Mouse (Mus musculus): ENCODE data around the gene Mrgpre. TPM values are rescaled to one million over a fixed set of nuclear protein-coding genes. Genes with fewer than 3 reads are reported as not detected.

Gene Mrgpre
- total RNA-seq (2021), result 1 to 10 TPM; 1.8 to 2.3 TPM

DNA sequence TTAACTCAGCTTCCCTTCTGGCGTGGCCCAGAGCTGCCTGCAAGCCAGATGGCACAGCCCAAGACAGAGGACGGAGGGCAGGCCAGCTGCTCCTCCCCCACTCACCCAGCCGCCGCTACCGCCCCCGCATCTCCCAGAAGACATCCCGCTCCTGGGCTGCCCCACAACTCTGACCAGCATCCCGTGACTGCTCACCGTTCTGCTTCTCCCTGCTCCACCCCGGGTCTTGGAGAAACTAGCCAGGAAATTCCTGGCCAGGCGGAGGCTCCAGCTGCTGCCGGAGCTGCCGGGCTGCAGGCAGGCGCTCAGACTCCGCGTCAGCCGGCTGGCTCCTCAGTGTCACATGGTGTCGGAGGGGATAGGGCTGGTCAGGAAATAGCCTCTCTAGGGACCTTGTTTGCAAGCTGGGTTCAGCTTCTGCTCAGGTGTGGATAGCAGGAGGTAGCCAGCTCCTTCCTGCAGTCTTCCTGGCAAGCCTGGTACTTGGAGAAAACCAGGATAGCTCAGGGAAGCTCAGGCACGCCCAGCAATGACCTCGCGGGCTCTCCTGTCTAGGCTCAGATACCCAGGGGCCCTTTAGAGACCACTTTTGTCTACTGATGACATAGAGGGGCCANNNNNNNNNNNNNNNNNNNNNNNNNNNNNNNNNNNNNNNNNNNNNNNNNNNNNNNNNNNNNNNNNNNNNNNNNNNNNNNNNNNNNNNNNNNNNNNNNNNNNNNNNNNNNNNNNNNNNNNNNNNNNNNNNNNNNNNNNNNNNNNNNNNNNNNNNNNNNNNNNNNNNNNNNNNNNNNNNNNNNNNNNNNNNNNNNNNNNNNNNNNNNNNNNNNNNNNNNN, at the start of gene Mrgpre:
Gene Mrgpre (minus strand): TSS at position 505 of the 834 bp plus-strand sequence.
- DNase-seq, result peak; percentile 92 to 93
- intact Hi-C loops (cut with DNase I), result no loop called here

GRCm38 (mm10) chr7:143833581-143834190, 49.4 kb upstream of the Mrgpre start:
- intact Hi-C loops (cut with DNase I), result loop anchor here (10.0 kb wide), 1 partner anchor 241 kb away; no protein-coding TSS in a partner anchor
- no peak for DNase-seq

- no peak for DNase-seq
- intact Hi-C loops (cut with DNase I), result loop anchor here (10.0 kb wide), 1 partner anchor 242 kb away; no protein-coding TSS in a partner anchor
Measured at GRCm38 (mm10) chr7:143832611-143833010, 48.3 kb upstream of the Mrgpre start.

- DNase-seq, result peak in 1 of 2 experiments; percentile 8
- intact Hi-C loops (cut with DNase I), result loop anchor here (10.0 kb wide), 1 partner anchor 243 kb away; no protein-coding TSS in a partner anchor
Measured at GRCm38 (mm10) chr7:143832196-143832595, 47.9 kb upstream of the Mrgpre start.

- no peak for DNase-seq
- intact Hi-C loops (cut with DNase I), result loop anchor here (10.0 kb wide), 1 partner anchor 244 kb away; no protein-coding TSS in a partner anchor
Measured at GRCm38 (mm10) chr7:143830399-143830798, 46.1 kb upstream of the Mrgpre start.

DNA sequence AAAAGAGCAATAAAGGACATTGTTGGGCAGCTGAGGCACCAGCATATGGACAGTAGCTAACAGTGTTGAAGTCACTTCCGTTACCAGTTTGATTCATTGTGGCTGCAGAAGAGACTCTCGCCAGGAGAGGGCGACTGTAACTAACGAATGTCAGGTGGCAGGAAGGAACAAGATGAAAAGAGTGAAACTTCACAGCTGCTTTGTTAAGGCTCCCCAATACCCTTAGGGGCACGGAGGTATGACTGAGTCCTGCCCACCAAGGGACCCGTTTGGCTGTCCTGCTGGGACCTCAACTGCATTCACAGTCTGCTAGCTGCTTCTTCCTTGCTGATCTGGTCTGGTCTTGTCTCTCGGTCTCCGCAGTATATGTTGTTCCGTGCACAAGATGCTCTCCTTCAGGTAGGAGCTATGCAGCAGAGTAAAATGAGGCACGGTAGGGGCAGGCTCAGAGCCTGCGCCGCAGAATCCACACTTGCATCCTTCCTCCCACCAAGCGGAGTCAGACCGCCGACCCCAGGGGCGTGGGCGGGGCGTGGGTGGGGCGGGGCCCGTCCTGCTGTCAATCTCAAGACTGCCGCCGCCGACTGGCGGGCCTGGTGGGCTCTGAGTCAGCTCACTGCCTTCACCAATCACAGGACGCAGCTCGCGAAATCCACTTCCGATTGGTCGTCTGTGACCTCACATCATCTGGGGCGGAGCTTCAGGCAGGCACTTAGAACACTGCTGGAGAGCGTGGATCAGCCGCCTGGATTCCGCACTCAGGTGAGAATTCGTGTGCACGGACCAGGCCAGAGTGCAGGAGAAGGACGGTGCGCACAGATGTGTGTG, 45.4 kb upstream of the Mrgpre start:
- intact Hi-C loops (cut with DNase I), result loop anchor here (1.0 to 10.0 kb wide), 2 partner anchors 78 to 245 kb away; no protein-coding TSS in a partner anchor
- peak; percentile 96 for DNase-seq

- intact Hi-C loops (cut with DNase I), result no loop called here
- no peak for DNase-seq
Measured at GRCm38 (mm10) chr7:143826985-143827384, 42.7 kb upstream of the Mrgpre start.

DNA sequence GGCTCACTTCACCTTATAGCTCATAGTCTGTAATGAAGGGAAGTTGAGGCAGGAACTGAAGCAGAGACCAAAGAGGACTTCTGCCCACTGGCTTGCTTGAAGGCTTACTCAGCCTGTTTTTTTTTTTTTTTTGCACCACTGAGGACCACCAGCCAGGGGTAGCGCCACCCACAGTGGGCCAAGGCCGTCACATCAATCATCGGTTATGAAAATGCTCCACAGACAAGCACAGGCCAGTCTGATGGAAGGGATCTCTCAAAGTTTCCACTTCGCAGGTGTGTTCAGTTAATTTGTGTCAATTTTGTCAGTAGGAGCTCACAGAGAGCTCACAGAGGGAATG, 38.9 kb upstream of the Mrgpre start:
- intact Hi-C loops (cut with DNase I), result no loop called here
- DNase-seq, result no peak

GRCm38 (mm10) chr7:143822375-143823265, 38.3 kb upstream of the Mrgpre start, which contains the start of the genes Nadsyn1 and Dhcr7:
TSS of gene Nadsyn1 (minus strand) at chr7:143822849.
TSS of gene Dhcr7 (plus strand) at chr7:143823145.
- intact Hi-C loops (cut with DNase I), result no loop called here
- peak; percentile 100 for DNase-seq

- no peak for DNase-seq
- intact Hi-C loops (cut with DNase I), result no loop called here
Measured at GRCm38 (mm10) chr7:143821241-143821640, 36.9 kb upstream of the Mrgpre start.

DNA sequence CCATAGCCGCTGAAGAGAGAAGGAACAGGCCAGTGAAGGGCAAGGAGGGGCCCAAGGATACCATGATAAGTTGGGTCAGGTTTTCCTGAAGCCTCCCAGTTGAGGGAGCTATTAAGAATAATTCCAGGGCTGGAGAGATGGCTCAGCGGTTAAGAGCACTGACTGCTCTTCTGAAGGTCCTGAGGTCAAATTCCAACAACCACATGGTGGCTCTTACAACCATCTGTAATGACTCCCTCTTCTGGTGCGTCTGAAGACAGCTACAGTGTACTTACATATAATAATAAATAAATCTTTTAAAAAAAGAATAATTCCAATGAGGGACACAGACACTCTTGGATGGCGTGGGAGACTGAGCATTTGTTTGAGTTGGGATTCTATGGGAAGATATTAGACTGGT, 34.9 kb upstream of the Mrgpre start:
- DNase-seq, result no peak
- intact Hi-C loops (cut with DNase I), result no loop called here

- DNase-seq, result peak in 1 of 2 experiments; percentile 25
- intact Hi-C loops (cut with DNase I), result no loop called here
Measured at GRCm38 (mm10) chr7:143808909-143809308, 24.6 kb upstream of the Mrgpre start.

- peak in 1 of 2 experiments; percentile 21 for DNase-seq
- intact Hi-C loops (cut with DNase I), result no loop called here
Measured at GRCm38 (mm10) chr7:143805199-143805624, 20.9 kb upstream of the Mrgpre start.

- DNase-seq, result no peak
- intact Hi-C loops (cut with DNase I), result no loop called here
Measured at GRCm38 (mm10) chr7:143801195-143802065, 17.1 kb upstream of the Mrgpre start.

- intact Hi-C loops (cut with DNase I), result no loop called here
- no peak for DNase-seq
Measured at GRCm38 (mm10) chr7:143800770-143801169, 16.5 kb upstream of the Mrgpre start.

- intact Hi-C loops (cut with DNase I), result no loop called here
- DNase-seq, result no peak
Measured at GRCm38 (mm10) chr7:143798783-143799182, 14.5 kb upstream of the Mrgpre start.

DNA sequence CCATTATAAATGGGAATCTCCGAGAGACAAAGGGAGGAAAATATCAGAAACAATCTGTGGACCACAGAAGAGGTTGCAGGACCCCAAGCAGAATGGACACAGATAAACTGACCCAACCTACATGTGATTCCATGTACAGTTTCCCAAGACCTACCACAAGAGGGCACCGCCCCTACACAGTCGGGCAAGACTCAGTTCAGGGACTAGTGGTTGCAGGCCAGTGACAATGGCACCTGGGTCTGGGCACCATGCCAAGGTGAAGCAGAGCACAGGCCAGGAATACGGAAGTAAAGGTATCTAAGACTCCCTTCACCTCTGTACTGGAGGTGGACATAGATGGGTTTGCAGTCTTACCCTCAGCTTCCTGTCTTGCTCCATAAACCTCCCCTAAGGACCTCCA, 8.8 kb upstream of the Mrgpre start:
- intact Hi-C loops (cut with DNase I), result no loop called here
- peak in 1 of 2 experiments; percentile 38 for DNase-seq

GRCm38 (mm10) chr7:143792336-143792985, 8.2 kb upstream of the Mrgpre start:
- DNase-seq, result no peak
- intact Hi-C loops (cut with DNase I), result no loop called here

Data from heart, postnatal 10 days (tissue).